Mouse (Mus musculus) heart, postnatal 0 days (tissue): ENCODE data around the gene Trpv4.

Source experiments
- CTCF ChIP-seq: IDR thresholded peaks from 2 replicates; pipeline ENCODE4 v1.5.1; 2016; ENCODE audit warnings: antibody characterized with exemption, control low read depth, low read depth
- EP300 ChIP-seq: IDR thresholded peaks from 2 replicates; pipeline ENCODE4 v1.6.1; 2016; ENCODE audit warnings: antibody characterized with exemption, low read depth

- TF ChIP-seq EP300 = no peak
- TF ChIP-seq CTCF = no peak
Observed at GRCm38 (mm10) chr5:114664139-114664538, 5.9 kb upstream of the Trpv4 start.
